Mouse (Mus musculus) heart, postnatal 10 days (tissue): ENCODE results near the gene Cers1. TPM values are rescaled to one million over a fixed set of nuclear protein-coding genes. Genes with fewer than 3 reads are reported as not detected.

ENCODE experiments used
- total RNA-seq, 2 experiments: library from RNA; stranded (reverse); gene quantifications; 2 replicates each; pipeline ENCODE4 v1.2.3; 2021

Cers1 gene
- total RNA-seq, 2 experiments from 2014 or later: 0.57 to 0.67 TPM

Other genes starting within 250 kb of the Cers1 start
- under 1 TPM; 0.77 to 0.94 TPM for gene Tm6sf2, start 242.9 kb upstream of the Cers1 start, total RNA-seq
- gene Hapln4, start 232.3 kb upstream of the Cers1 start, total RNA-seq: not detected
- under 1 TPM in 1 of 2 experiments, not detected in 1; 0.19 TPM for gene Ncan, start 194.9 kb upstream of the Cers1 start, total RNA-seq
- 10 to 100 TPM; 10.9 to 12.8 TPM for gene Nr2c2ap, start 184.4 kb upstream of the Cers1 start, total RNA-seq
- gene Rfxank, start 176.6 kb upstream of the Cers1 start, total RNA-seq: 10 to 100 TPM; 20.7 to 22.4 TPM
- gene Borcs8, start 176.3 kb upstream of the Cers1 start, total RNA-seq: 10 to 100 TPM; 30.3 TPM
- gene Mef2b, start 176.1 kb upstream of the Cers1 start, total RNA-seq: under 1 TPM; 0.38 to 0.45 TPM
- gene Tmem161a, start 143.4 kb upstream of the Cers1 start, total RNA-seq: 100 to 1,000 TPM in 1 of 2 experiments, 10 to 100 TPM in 1; 88.3 to 103 TPM
- 10 to 100 TPM; 43.0 to 48.6 TPM for gene Slc25a42, start 103.5 kb upstream of the Cers1 start, total RNA-seq
- 10 to 100 TPM; 42.9 to 47.8 TPM for gene Sugp2, start 81.5 kb upstream of the Cers1 start, total RNA-seq
- gene Armc6, start 81.3 kb upstream of the Cers1 start, total RNA-seq: 1 to 10 TPM; 8.9 to 9.2 TPM
- 10 to 100 TPM; 25.6 to 28.2 TPM for gene Homer3, start 32.9 kb upstream of the Cers1 start, total RNA-seq
- 10 to 100 TPM; 33.1 to 33.5 TPM for gene Ddx49, start 13.3 kb upstream of the Cers1 start, total RNA-seq
- 100 to 1,000 TPM; 160 to 173 TPM for gene Cope, start 13.3 kb upstream of the Cers1 start, total RNA-seq
- under 1 TPM in 1 of 2 experiments, not detected in 1; 0.20 TPM for gene Gdf1, start 14.0 kb downstream of the Cers1 start, total RNA-seq
- 10 to 100 TPM; 40.8 to 48.8 TPM for gene Upf1, start 37.5 kb downstream of the Cers1 start, total RNA-seq
- 1 to 10 TPM; 2.4 to 3.4 TPM for gene Comp, start 57.8 kb downstream of the Cers1 start, total RNA-seq
- 10 to 100 TPM; 11.0 to 15.6 TPM for gene Crtc1, start 123.8 kb downstream of the Cers1 start, total RNA-seq
- gene Klhl26, start 161.2 kb downstream of the Cers1 start, total RNA-seq: 1 to 10 TPM; 8.4 to 8.9 TPM
- gene Tmem59l, start 171.6 kb downstream of the Cers1 start, total RNA-seq: not detected
- under 1 TPM; 0.38 to 0.72 TPM for gene Crlf1, start 177.4 kb downstream of the Cers1 start, total RNA-seq
- 100 to 1,000 TPM; 108 to 114 TPM for gene Rex1bd, start 191.0 kb downstream of the Cers1 start, total RNA-seq
- 1,000 to 10,000 TPM; 1,604 to 1,683 TPM for gene Uba52, start 195.0 kb downstream of the Cers1 start, total RNA-seq
- 100 to 1,000 TPM; 185 to 190 TPM for gene Fkbp8, start 211.9 kb downstream of the Cers1 start, total RNA-seq
- gene Kxd1, start 212.2 kb downstream of the Cers1 start, total RNA-seq: 10 to 100 TPM; 79.5 to 81.3 TPM
- 10 to 100 TPM; 15.9 to 17.9 TPM for gene Ell, start 223.7 kb downstream of the Cers1 start, total RNA-seq